Mouse (Mus musculus) leukemia stem cell, adult 10-12 weeks (primary cell): ENCODE results near the gene Plp1. TPM values are rescaled to one million over a fixed set of nuclear protein-coding genes. Genes with fewer than 3 reads are reported as not detected.

Source experiments
- polyA plus RNA-seq: library from polyadenylated mRNA; stranded (reverse); fragments of >175 nt; gene quantifications from 2 replicates; pipeline ENCODE4 v1.2.3, GENCODE M21; 2012; ENCODE audit warnings: low replicate concordance

Plp1 gene
- polyA plus RNA-seq, result 0.24 and 1.0 TPM in 2 replicates

DNA sequence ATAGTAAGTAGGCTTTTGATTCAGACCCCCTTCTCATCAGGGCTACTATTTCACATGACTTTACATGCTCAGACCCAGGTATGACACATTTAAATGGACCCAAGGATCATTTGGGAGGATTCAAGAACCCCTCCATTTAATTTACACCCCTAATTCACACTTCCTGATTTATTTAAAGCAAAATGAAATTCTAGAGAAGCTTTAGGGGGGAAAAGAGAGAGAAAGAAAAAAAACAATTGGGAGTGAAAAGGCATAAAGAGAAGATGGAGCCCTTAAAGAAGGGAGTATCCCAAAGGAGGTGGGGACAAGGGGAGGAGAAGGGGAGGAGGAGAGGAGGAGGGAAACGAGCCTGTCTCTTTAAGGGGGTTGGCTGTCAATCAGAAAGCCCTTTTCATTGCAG, at the start of gene Plp1:
TSS of gene Plp1 (plus strand) at position 301 of the 400 bp plus-strand sequence.

DNA sequence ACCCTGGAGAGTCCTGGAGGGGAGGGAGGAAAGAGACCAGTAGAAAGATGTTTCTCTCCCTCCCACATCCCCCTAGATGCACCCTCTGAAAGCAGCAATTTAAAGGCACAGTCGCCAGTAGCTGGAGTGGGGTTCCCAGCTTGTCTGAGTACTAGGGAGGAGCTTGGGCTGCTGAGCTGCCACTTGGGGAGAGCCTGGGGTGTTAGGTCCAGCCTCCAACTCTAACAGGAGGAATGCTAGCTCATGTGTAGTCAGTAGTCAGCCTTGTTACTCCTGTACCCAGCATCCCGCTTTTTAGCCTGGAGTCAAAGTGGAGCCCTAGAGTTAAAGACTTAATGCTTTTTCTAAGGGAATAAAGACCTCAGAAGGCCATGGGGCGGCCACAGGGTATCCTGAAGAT, 42.4 kb upstream of the Plp1 start, which contains the start of gene Glra4:
TSS of gene Glra4 (minus strand) at position 101 of the 400 bp plus-strand sequence.

GRCm38 (mm10) chrX:136868061-136869040, 45.9 kb downstream of the Plp1 start, which contains the start of gene Rab9b:
Gene Rab9b, minus strand, starts transcription at chrX:136868755.

Other genes starting within 250 kb of the Plp1 start
- gene Tceal3, start 231.8 kb upstream of the Plp1 start, polyA plus RNA-seq, result 0.26 TPM in 1 of 2 replicates, not detected in the other
- not detected in 2 replicates for gene Tceal1, start 114.7 kb upstream of the Plp1 start, polyA plus RNA-seq
- gene Morf4l2, start 79.0 kb upstream of the Plp1 start, polyA plus RNA-seq, result 216 and 227 TPM in 2 replicates
- gene Glra4, start 42.5 kb upstream of the Plp1 start, polyA plus RNA-seq, result not detected in 2 replicates
- gene Rab9b, start 46.1 kb downstream of the Plp1 start, polyA plus RNA-seq, result not detected in 2 replicates
- gene H2bfm, start 104.7 kb downstream of the Plp1 start, polyA plus RNA-seq, result not detected in 2 replicates
- gene Tmsb15b2, start 152.8 kb downstream of the Plp1 start, polyA plus RNA-seq, result not detected in 2 replicates
- gene Tmsb15l, start 154.2 kb downstream of the Plp1 start, polyA plus RNA-seq, result not detected in 2 replicates
- not detected in 2 replicates for gene Tmsb15b1, start 154.2 kb downstream of the Plp1 start, polyA plus RNA-seq
- gene Zcchc18, start 170.5 kb downstream of the Plp1 start, polyA plus RNA-seq, result 0.08 and 0.87 TPM in 2 replicates
- 0.20 and 0.65 TPM in 2 replicates for gene Slc25a53, start 215.6 kb downstream of the Plp1 start, polyA plus RNA-seq
- gene Fam199x, start 226.9 kb downstream of the Plp1 start, polyA plus RNA-seq, result 0.56 and 0.64 TPM in 2 replicates